Mouse (Mus musculus) heart, adult 18-20 months (tissue): ENCODE measurements around the gene Olfr710. TPM values are rescaled to one million over a fixed set of nuclear protein-coding genes. Genes with fewer than 3 reads are reported as not detected.
"Not testable (repeated sequence)": the region's sequence is repeated elsewhere in the genome, so short reads cannot be mapped to it uniquely, and the experiment has no call there.

Experiments used
- DNase-seq, 2 experiments: peaks; one replicate each; pipeline ENCODE4 v3.0.0; 2021 to 2022; ENCODE audit warnings: mixed read lengths in 1 of 2
- long read RNA-seq, 2 experiments: library from polyadenylated mRNA; stranded (forward); transcript quantifications; one replicate each; pipeline ENCODE4 v2.0.0; 2021
- total RNA-seq, 2 experiments: library from RNA; stranded (reverse); gene quantifications; 2 replicates each; pipeline ENCODE4 v1.2.3; 2021

Gene Olfr710
- not detected for total RNA-seq
- long read RNA-seq, experiment 1, result 0 reads
- long read RNA-seq, experiment 2, result 0 reads

DNA sequence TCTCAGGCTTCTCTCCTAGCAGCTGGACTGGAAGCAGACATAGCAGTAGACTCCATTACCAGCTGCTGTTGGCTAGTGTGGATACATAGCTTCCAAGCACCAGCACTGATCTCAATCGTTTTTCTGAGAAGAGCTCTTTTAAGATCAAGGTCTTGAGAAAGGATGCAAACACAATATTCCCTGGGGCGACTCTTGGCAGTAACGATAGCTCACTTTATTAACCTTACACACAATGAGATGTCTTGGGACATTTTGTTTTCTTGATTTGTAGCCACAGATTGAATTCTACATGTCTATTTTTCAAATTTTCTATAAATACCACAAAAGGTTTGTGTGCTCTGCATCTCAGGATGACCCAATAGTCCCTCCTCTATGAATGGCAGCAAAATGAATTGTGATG lies at the start of gene Olfr710:
Olfr710 (minus strand) TSS at position 101 of the 400 bp plus-strand sequence.
- no peak for DNase-seq

DNA sequence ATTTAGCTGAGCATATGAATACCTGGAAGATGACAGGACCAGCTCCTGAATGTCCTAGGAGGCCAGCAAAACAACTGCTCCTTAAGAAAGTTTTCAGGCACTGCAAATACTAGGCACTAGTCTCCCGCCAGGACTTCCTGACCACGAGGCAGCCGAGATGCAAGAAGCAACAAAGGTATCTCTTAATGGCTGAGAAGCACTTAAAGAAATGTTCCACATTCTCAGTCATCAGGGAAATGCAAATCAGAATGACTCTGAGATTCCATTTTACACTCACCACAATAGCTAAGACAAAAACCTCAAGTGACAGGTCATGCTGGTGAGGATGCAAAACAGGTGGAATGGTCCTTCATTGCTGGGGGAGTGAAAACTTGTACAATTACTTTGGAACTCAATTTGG lies 37.1 kb upstream of the Olfr710 start:
- no peak for DNase-seq

DNA sequence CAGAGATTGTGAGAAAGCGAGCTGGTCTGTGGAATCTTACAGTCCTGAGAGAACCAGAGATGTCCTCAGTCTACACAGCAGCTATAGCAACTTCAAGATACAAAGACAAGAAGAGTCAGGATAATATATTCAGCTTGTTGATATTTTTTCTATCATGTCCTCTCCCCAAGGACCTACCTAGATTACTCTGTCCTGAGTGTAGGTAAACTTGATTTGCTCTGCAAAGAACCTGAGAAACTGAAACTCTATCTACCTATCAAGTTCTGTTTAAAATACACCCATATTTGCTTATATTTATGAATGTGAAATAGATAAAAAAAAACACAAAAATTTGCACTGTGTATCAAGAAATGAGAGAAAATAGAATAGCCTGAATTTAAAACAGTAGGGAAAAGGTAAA lies 27.2 kb upstream of the Olfr710 start, which contains the start of gene Olfr711:
Olfr711 (minus strand) TSS at position 101 of the 400 bp plus-strand sequence.
- no peak for DNase-seq

DNA sequence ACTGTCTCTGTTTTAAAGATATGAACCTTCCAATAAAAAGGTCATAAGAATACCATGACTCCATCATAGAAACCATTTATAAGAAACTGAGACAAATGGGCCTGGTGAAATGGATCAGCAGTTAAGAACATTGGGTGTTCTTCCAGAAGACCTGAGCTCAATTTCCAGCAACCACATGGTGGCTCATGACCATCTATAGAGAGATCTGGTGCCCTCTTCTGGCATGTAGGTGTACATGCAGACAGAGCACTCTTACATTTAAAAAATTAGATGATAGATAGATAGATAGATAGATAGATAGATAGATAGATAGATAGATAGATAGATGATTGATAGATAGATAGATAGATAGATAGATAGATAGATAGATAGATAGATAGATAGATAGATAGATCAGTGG lies 19.4 kb upstream of the Olfr710 start:
- not testable (repeated sequence) for DNase-seq

DNA sequence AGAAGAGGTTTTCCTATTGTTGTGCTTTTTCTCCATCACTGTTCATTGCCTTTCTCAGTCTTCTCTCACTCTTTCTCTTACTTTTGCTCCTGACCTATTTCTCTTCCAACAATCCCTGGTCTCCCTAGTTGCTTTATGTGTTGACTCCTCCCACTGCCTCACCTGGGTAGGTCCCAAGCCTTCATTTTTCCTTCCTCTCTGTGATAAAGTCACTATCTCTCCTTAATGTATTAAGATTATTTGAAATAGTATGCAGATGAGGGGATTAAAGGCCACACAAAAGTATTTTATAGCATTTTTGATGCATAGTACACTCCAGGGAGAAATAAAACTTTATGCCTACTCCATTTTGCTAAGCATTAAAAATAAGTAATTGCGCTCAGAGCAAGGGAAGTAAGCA lies 15.7 kb upstream of the Olfr710 start, which contains the start of gene Olfr6:
Olfr6 (minus strand) TSS at position 101 of the 400 bp plus-strand sequence.
- DNase-seq, result no peak

DNA sequence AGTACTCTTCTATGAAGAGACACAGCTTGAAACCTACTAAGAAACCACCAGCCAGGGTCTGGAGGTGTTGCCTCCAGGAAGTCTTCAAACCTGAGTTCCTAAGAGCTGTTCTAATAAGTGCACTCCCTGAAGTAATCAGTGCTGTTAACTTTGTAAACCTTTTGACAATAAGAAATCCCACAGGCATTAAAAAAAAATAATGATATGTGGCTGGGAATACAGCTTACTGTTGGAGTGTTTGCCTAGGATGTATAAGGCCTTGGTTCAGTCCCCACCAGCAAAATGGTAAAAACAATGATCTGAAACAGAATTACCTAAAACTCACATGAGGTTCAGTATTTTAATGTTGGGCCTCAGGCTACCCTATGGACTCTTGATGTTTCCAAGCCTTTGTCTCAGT lies 16.0 kb downstream of the Olfr710 start, which contains the start of gene Olfr709-ps1:
Olfr709-ps1 (minus strand) TSS at position 101 of the 400 bp plus-strand sequence.
- no peak for DNase-seq

DNA sequence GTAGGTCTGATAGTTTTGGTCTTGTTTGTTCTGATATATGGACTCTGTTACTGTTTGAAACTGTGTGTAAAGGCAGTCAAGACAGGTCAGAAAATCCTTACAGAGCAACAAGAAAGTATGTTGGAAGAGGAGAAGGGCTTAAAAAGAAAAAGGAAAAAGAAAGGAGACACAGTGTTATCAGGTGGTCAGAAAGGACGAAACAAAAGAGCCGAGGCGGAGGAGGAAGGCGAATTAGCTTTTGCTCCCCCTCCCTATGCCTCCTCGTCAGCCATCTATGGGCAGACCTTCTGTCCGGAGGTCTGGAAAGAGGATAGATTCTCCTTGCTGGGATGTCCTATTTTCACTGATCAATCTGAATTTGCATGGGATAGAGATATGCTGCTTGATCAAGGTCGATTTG lies 27.2 kb downstream of the Olfr710 start:
- DNase-seq, result not testable (repeated sequence)

DNA sequence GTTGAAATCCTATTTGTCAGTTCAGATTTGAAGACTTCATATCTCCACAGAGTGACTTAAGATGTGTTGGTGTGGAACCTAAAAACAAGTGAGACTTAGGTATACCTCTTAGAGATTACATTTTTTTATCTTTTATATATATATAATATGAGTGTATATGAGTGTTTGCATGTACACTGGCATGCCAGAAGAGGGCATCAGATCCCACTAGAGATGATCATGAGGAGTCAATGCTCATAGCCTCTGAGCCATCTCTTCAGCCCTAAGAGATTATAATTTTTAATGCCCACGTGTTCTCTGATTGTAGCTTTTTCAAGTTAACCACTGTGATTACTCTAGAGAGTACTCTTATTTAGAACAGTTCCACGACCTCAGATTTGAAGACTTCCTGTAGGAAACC lies 40.4 kb downstream of the Olfr710 start, which contains the start of gene Olfr1532-ps1:
Olfr1532-ps1 (plus strand) TSS at position 326 of the 400 bp plus-strand sequence.
- no peak for DNase-seq

DNA sequence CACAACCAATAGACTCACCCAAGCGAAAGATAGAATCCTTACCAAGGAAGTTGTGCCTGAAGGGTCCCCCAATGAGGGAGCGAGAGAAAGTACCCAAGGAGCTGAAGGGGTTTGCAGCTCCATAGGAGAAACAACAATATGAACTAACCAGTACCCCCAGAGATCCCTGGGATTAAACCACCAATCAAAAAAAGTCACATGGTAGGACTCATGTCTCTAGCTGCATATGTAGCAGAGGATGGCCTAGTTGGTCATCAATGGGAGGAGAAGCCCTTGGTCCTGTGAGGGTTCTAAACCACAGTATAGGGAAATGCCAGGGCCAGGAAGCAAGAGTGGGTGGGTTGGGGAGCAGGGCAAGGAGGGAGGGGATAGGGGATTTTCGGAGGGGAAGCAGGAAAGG lies 47.0 kb downstream of the Olfr710 start, which contains the start of gene Olfr707:
Olfr707 (minus strand) TSS at position 101 of the 400 bp plus-strand sequence.
- not testable (repeated sequence) for DNase-seq

Other genes starting within 250 kb of the Olfr710 start
- not detected for gene Olfr695, start 231.9 kb downstream of the Olfr710 start, total RNA-seq
- gene Olfr697, start 205.9 kb downstream of the Olfr710 start, total RNA-seq, result not detected
- not detected for gene Olfr698, start 192.9 kb downstream of the Olfr710 start, total RNA-seq
- not detected for gene Olfr699, start 155.1 kb downstream of the Olfr710 start, total RNA-seq
- gene Olfr700, start 139.5 kb downstream of the Olfr710 start, total RNA-seq, result not detected
- gene Olfr701, start 134.2 kb downstream of the Olfr710 start, total RNA-seq, result not detected
- not detected for gene Olfr702, start 114.4 kb downstream of the Olfr710 start, total RNA-seq
- gene Olfr703, start 105.0 kb downstream of the Olfr710 start, total RNA-seq, result not detected
- gene Olfr704, start 85.1 kb downstream of the Olfr710 start, total RNA-seq, result not detected
- gene Olfr705, start 71.4 kb downstream of the Olfr710 start, total RNA-seq, result not detected
- not detected for gene Olfr706, start 60.1 kb downstream of the Olfr710 start, total RNA-seq
- gene Olfr707, start 47.1 kb downstream of the Olfr710 start, total RNA-seq, result not detected
- not detected for gene Olfr1532-ps1, start 40.3 kb downstream of the Olfr710 start, total RNA-seq
- not detected for gene Olfr709-ps1, start 16.1 kb downstream of the Olfr710 start, total RNA-seq
- gene Olfr6, start 15.6 kb upstream of the Olfr710 start, total RNA-seq, result not detected
- not detected for gene Olfr711, start 27.1 kb upstream of the Olfr710 start, total RNA-seq
- gene Olfr2, start 57.8 kb upstream of the Olfr710 start, total RNA-seq, result not detected
- gene Olfr713, start 82.9 kb upstream of the Olfr710 start, total RNA-seq, result not detected
- not detected for gene Olfr714, start 122.7 kb upstream of the Olfr710 start, total RNA-seq
- not detected for gene Olfr17, start 144.9 kb upstream of the Olfr710 start, total RNA-seq
- not detected for gene Olfr715b, start 162.1 kb upstream of the Olfr710 start, total RNA-seq
- gene Olfr715, start 182.8 kb upstream of the Olfr710 start, total RNA-seq, result not detected
- not detected for gene Olfr716, start 190.0 kb upstream of the Olfr710 start, total RNA-seq
- gene Nlrp14, start 218.7 kb upstream of the Olfr710 start, total RNA-seq, result not detected